Mouse (Mus musculus): ENCODE measurements around the gene Shisal2a. TPM values are rescaled to one million over a fixed set of nuclear protein-coding genes. Genes with fewer than 3 reads are reported as not detected.

Shisal2a gene
- polyA plus RNA-seq, 1 experiment from 2014 or later, result 4.5 TPM

GRCm38 (mm10) chr4:108349836-108350547 is 33.2 kb downstream of the Shisal2a start:
- Histone ChIP-seq H3K4me1 (replicated peaks) (peaks cover 37% of the 10 kb centered on the region), H3K9ac (replicated peaks) (no peak overlapping the region), H3K4me3 (replicated peaks) (no peak overlapping the region), H3K27ac (0 out of 2 replicates have a peak overlapping the region, but pooled peaks have one; percentile 11), H3K4me2 (replicated peaks) (no peak overlapping the region), H3K9me3 (no peaks in the 10 kb centered on the region), H3K36me3 (no peaks in the 10 kb centered on the region), H3K27me3 (no peaks in the 10 kb centered on the region)
- no peak for ATAC-seq
- 45% methylated on average over 8 of the region's 8 CpGs for WGBS

- H3K4me3 ChIP-seq (replicated peaks), result no peak overlapping the region
- H3K4me1 ChIP-seq (replicated peaks), result peaks cover 45% of the 10 kb centered on the region
- no peaks in the 10 kb centered on the region for H3K27me3 ChIP-seq
- H3K27ac ChIP-seq, result no peak overlapping the region
- no peaks in the 10 kb centered on the region for H3K36me3 ChIP-seq
- no peak overlapping the region for H3K4me2 ChIP-seq (replicated peaks)
- WGBS, result 79% methylated on average over 3 of the region's 3 CpGs
- ATAC-seq, result no peak
- H3K9me3 ChIP-seq, result no peaks in the 10 kb centered on the region
- H3K9ac ChIP-seq (replicated peaks), result no peak overlapping the region
Measured at GRCm38 (mm10) chr4:108349064-108349463, 34.1 kb downstream of the Shisal2a start.

- 81% methylated on average over 5 of the region's 5 CpGs for WGBS
- no peak overlapping the region for H3K9ac ChIP-seq (replicated peaks)
- no peak overlapping the region for H3K4me2 ChIP-seq (replicated peaks)
- H3K36me3 ChIP-seq, result no peaks in the 10 kb centered on the region
- H3K4me1 ChIP-seq (replicated peaks), result peaks cover 45% of the 10 kb centered on the region
- no peak for ATAC-seq
- no peak overlapping the region for H3K27ac ChIP-seq
- H3K4me3 ChIP-seq (replicated peaks), result no peak overlapping the region
- H3K27me3 ChIP-seq, result no peaks in the 10 kb centered on the region
- H3K9me3 ChIP-seq, result no peaks in the 10 kb centered on the region
Measured at GRCm38 (mm10) chr4:108348256-108348875, 34.8 kb downstream of the Shisal2a start.

GRCm38 (mm10) chr4:108347111-108347510 is 36.0 kb downstream of the Shisal2a start:
- Histone ChIP-seq H3K27me3 (no peaks in the 10 kb centered on the region), H3K9ac (replicated peaks) (no peak overlapping the region), H3K4me2 (replicated peaks) (no peak overlapping the region), H3K9me3 (no peaks in the 10 kb centered on the region), H3K36me3 (no peaks in the 10 kb centered on the region), H3K4me1 (replicated peaks) (peaks cover 45% of the 10 kb centered on the region), H3K4me3 (replicated peaks) (no peak overlapping the region), H3K27ac (no peak overlapping the region)
- no peak for ATAC-seq
- WGBS, result 90% methylated on average over 5 of the region's 5 CpGs

- H3K4me3 ChIP-seq (replicated peaks), result no peak overlapping the region
- WGBS, result 18% methylated on average over 5 of the region's 5 CpGs
- H3K4me2 ChIP-seq (replicated peaks), result no peak overlapping the region
- no peak for ATAC-seq
- H3K27me3 ChIP-seq, result no peaks in the 10 kb centered on the region
- H3K27ac ChIP-seq, result no peak overlapping the region
- H3K9ac ChIP-seq (replicated peaks), result no peak overlapping the region
- H3K4me1 ChIP-seq (replicated peaks), result peaks cover 39% of the 10 kb centered on the region
- H3K9me3 ChIP-seq, result no peaks in the 10 kb centered on the region
- H3K36me3 ChIP-seq, result no peaks in the 10 kb centered on the region
Measured at GRCm38 (mm10) chr4:108345826-108346225, 37.3 kb downstream of the Shisal2a start.

GRCm38 (mm10) chr4:108344631-108345083 is 38.5 kb downstream of the Shisal2a start:
- 8% methylated on average over 7 of the region's 7 CpGs for WGBS
- H3K9ac ChIP-seq (replicated peaks), result peak overlapping the region; percentile 21; the same call in 1 of the 2 replicates
- 0 out of 2 replicates have a peak, but pooled peaks have one; percentile 38 for ATAC-seq
- H3K4me1 ChIP-seq (replicated peaks), result peaks cover 29% of the 10 kb centered on the region
- H3K4me2 ChIP-seq (replicated peaks), result no peak overlapping the region; the same call in 1 of the 2 replicates
- H3K27ac ChIP-seq, result peak overlapping the region; percentile 80
- H3K36me3 ChIP-seq, result no peaks in the 10 kb centered on the region
- no peak overlapping the region for H3K4me3 ChIP-seq (replicated peaks)
- H3K9me3 ChIP-seq, result no peaks in the 10 kb centered on the region
- H3K27me3 ChIP-seq, result no peaks in the 10 kb centered on the region

GRCm38 (mm10) chr4:108339277-108339690 is 43.9 kb downstream of the Shisal2a start:
- peak; percentile 89 for ATAC-seq

GRCm38 (mm10) chr4:108338811-108339210 is 44.3 kb downstream of the Shisal2a start:
- Histone ChIP-seq H3K27ac (peak overlapping the region; percentile 51), H3K4me3 (replicated peaks) (no peak overlapping the region), H3K9ac (replicated peaks) (no peak overlapping the region; the same call in 1 of the 2 replicates), H3K4me1 (replicated peaks) (peaks cover 13% of the 10 kb centered on the region), H3K36me3 (peaks cover 42% of the 10 kb centered on the region), H3K27me3 (no peaks in the 10 kb centered on the region), H3K9me3 (no peaks in the 10 kb centered on the region), H3K4me2 (replicated peaks) (no peak overlapping the region)
- ATAC-seq, result peak; percentile 40
- WGBS, result 57% methylated on average over 10 of the region's 10 CpGs

More at GRCm38 (mm10) chr4:108339277-108339690, 43.9 kb downstream of the Shisal2a start:
- Histone ChIP-seq H3K27ac (peak overlapping the region; percentile 51), H3K36me3 (peaks cover 38% of the 10 kb centered on the region), H3K9ac (replicated peaks) (no peak overlapping the region; the same call in 1 of the 2 replicates), H3K4me3 (replicated peaks) (no peak overlapping the region), H3K4me2 (replicated peaks) (no peak overlapping the region), H3K9me3 (no peaks in the 10 kb centered on the region), H3K4me1 (replicated peaks) (peaks cover 15% of the 10 kb centered on the region), H3K27me3 (no peaks in the 10 kb centered on the region)
- 17% methylated on average over 4 of the region's 4 CpGs for WGBS

- H3K9ac ChIP-seq (replicated peaks), result no peak overlapping the region; the same call in 1 of the 2 replicates
- no peaks in the 10 kb centered on the region for H3K27me3 ChIP-seq
- peak overlapping the region; percentile 51 for H3K27ac ChIP-seq
- H3K4me3 ChIP-seq (replicated peaks), result no peak overlapping the region
- peaks cover 45% of the 10 kb centered on the region for H3K36me3 ChIP-seq
- ATAC-seq, result no peak; the same call in 1 of the 2 replicates
- H3K4me2 ChIP-seq (replicated peaks), result no peak overlapping the region
- WGBS, result 55% methylated on average over 9 of the region's 9 CpGs
- peaks cover 13% of the 10 kb centered on the region for H3K4me1 ChIP-seq (replicated peaks)
- H3K9me3 ChIP-seq, result no peaks in the 10 kb centered on the region
Measured at GRCm38 (mm10) chr4:108338321-108338733, 44.8 kb downstream of the Shisal2a start.

- Histone ChIP-seq H3K9ac (replicated peaks) (no peak overlapping the region), H3K4me2 (replicated peaks) (no peak overlapping the region), H3K9me3 (no peaks in the 10 kb centered on the region), H3K4me3 (replicated peaks) (no peak overlapping the region), H3K27me3 (no peaks in the 10 kb centered on the region), H3K27ac (peak overlapping the region; percentile 51; the same call in 1 of the 2 replicates), H3K4me1 (replicated peaks) (peaks cover 13% of the 10 kb centered on the region), H3K36me3 (peaks cover 49% of the 10 kb centered on the region)
- ATAC-seq, result no peak
- WGBS, result 34% methylated on average over 3 of the region's 3 CpGs
Measured at GRCm38 (mm10) chr4:108337817-108338216, 45.3 kb downstream of the Shisal2a start.

- 82% methylated on average over 2 of the region's 2 CpGs for WGBS
- Histone ChIP-seq H3K27me3 (no peaks in the 10 kb centered on the region), H3K9ac (replicated peaks) (no peak overlapping the region), H3K36me3 (peaks cover 58% of the 10 kb centered on the region), H3K9me3 (no peaks in the 10 kb centered on the region), H3K4me1 (replicated peaks) (peaks cover 13% of the 10 kb centered on the region), H3K4me3 (replicated peaks) (no peak overlapping the region), H3K27ac (no peak overlapping the region), H3K4me2 (replicated peaks) (no peak overlapping the region)
- ATAC-seq, result no peak
Measured at GRCm38 (mm10) chr4:108336765-108337164, 46.4 kb downstream of the Shisal2a start.

GRCm38 (mm10) chr4:108335413-108335812 is 47.7 kb downstream of the Shisal2a start:
- peaks cover 13% of the 10 kb centered on the region for H3K4me1 ChIP-seq (replicated peaks)
- no peaks in the 10 kb centered on the region for H3K9me3 ChIP-seq
- WGBS, result 95% methylated on average over 6 of the region's 6 CpGs
- H3K36me3 ChIP-seq, result peaks cover 58% of the 10 kb centered on the region
- H3K4me3 ChIP-seq (replicated peaks), result no peak overlapping the region
- no peak overlapping the region for H3K27ac ChIP-seq
- no peak overlapping the region for H3K9ac ChIP-seq (replicated peaks)
- no peaks in the 10 kb centered on the region for H3K27me3 ChIP-seq
- ATAC-seq, result no peak
- H3K4me2 ChIP-seq (replicated peaks), result no peak overlapping the region
